Mouse (Mus musculus): ENCODE data around the gene Actr8. TPM values are rescaled to one million over a fixed set of nuclear protein-coding genes. Genes with fewer than 3 reads are reported as not detected.

Gene Actr8
- polyA plus RNA-seq, 1 experiment: 26.4 TPM

DNA sequence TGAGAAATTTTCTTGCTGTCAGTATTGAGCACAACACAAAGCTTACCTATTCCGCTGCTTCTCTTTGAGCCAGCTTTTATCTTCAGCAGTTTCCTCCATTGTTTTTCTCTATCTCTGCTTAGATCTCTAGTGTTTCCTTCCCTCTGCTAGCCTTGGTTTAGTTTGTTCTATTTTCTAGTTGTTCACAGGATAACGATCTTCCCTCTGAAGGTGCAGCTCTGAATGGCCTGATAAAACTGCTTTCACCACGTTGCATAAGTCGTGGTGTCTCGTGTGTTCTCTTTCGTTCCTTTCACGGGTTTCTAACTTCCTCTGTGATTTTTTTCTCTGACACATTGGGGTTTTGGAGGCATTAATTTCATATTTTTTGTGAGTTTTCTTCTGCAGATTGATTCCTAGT lies 46.2 kb downstream of the Actr8 start:
- no peaks in the 10 kb centered on the region for H3K79me2 ChIP-seq (ENCODE audit: control insufficient read depth, insufficient read depth)
- TF ChIP-seq CEBPB (IDR thresholded peaks at IDR 0.05; ENCODE audit: low read depth) (no peak), USF1 (IDR thresholded peaks at IDR 0.05; ENCODE audit: low read depth) (no peak), FOSL1 (IDR thresholded peaks at IDR 0.05; ENCODE audit: insufficient read depth, low read length, poor library complexity, severe bottlenecking) (no peak), MAX (IDR thresholded peaks at IDR 0.05) (no peak), MYOG (IDR thresholded peaks at IDR 0.05; ENCODE audit: control insufficient read depth, extremely low read depth, insufficient read length) (no peak), CTCF (IDR thresholded peaks at IDR 0.05; ENCODE audit: control insufficient read depth, insufficient read depth, insufficient read length) (no peak), MYOD1 (IDR thresholded peaks at IDR 0.05; ENCODE audit: control insufficient read depth, insufficient read length, low read depth) (no peak)
- no peaks in the 10 kb centered on the region for H3K79me3 ChIP-seq (ENCODE audit: low read depth)
- no peak overlapping the region for H3ac ChIP-seq (ENCODE audit: control insufficient read depth, insufficient read length, low read depth)
- H3K36me3 ChIP-seq (ENCODE audit: control insufficient read depth, insufficient read depth): no peaks in the 10 kb centered on the region
- H3K27me3 ChIP-seq (ENCODE audit: control insufficient read depth, insufficient read depth, insufficient read length): peaks cover 3% of the 10 kb centered on the region
- H3K4me3 ChIP-seq (ENCODE audit: insufficient read depth, poor library complexity, severe bottlenecking): no peak overlapping the region

DNA sequence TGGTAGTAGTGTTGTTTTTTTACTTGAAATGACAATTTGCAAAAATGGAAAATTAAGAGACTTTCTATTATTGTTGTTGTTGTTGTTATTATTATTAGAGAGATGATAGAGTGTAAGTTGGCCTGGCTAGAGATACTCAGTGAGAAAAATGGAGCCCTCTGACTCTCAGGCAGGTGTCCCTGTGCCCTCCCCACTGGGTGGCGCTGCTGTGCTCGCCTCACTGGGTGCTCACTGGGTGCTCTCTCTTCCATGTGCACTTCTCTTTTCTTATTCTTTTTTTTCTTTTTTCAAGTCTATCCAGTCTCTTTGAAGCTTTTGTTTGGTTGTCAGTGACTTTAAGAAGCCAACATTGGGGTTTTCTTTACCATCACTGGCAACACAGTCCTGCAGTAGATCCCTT lies 49.2 kb downstream of the Actr8 start:
- Histone ChIP-seq H3K79me3 (ENCODE audit: low read depth) (no peaks in the 10 kb centered on the region), H3K4me3 (ENCODE audit: insufficient read depth, poor library complexity, severe bottlenecking) (no peak overlapping the region), H3K79me2 (ENCODE audit: control insufficient read depth, insufficient read depth) (no peaks in the 10 kb centered on the region), H3ac (ENCODE audit: control insufficient read depth, insufficient read length, low read depth) (no peak overlapping the region), H3K36me3 (ENCODE audit: control insufficient read depth, insufficient read depth) (no peaks in the 10 kb centered on the region), H3K27me3 (ENCODE audit: control insufficient read depth, insufficient read depth, insufficient read length) (peaks cover 3% of the 10 kb centered on the region)
- no peak for TF ChIP-seq CEBPB (IDR thresholded peaks at IDR 0.05; ENCODE audit: low read depth)
- TF ChIP-seq MAX (IDR thresholded peaks at IDR 0.05): no peak
- no peak for TF ChIP-seq CTCF (IDR thresholded peaks at IDR 0.05; ENCODE audit: control insufficient read depth, insufficient read depth, insufficient read length)
- no peak for TF ChIP-seq MYOG (IDR thresholded peaks at IDR 0.05; ENCODE audit: control insufficient read depth, extremely low read depth, insufficient read length)
- TF ChIP-seq MYOD1 (IDR thresholded peaks at IDR 0.05; ENCODE audit: control insufficient read depth, insufficient read length, low read depth): no peak
- no peak for TF ChIP-seq USF1 (IDR thresholded peaks at IDR 0.05; ENCODE audit: low read depth)
- TF ChIP-seq FOSL1 (IDR thresholded peaks at IDR 0.05; ENCODE audit: insufficient read depth, low read length, poor library complexity, severe bottlenecking): no peak

DNA sequence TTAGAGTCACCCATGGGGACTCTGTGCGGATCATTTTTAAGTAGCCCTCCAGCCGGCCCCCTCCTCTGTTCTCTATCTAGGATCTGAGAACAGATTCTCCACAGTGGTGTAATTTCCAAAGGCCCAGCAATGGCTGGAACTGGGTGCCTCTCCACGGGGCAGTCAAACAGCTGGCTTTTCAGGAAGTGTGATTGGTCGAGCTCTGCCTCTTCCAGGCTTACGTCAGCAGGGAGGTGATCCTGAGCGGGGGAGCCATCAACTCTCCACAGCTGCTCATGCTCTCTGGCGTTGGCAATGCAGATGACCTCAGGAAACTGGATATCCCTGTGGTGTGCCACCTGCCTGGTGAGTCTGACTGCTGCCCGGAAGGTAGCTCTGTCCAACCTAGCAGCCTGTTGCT lies 55.3 kb downstream of the Actr8 start:
- Histone ChIP-seq H3K79me3 (ENCODE audit: low read depth) (no peaks in the 10 kb centered on the region), H3K27me3 (ENCODE audit: control insufficient read depth, insufficient read depth, insufficient read length) (peaks cover 11% of the 10 kb centered on the region), H3K36me3 (ENCODE audit: control insufficient read depth, insufficient read depth) (no peaks in the 10 kb centered on the region), H3ac (ENCODE audit: control insufficient read depth, insufficient read length, low read depth) (no peak overlapping the region), H3K79me2 (ENCODE audit: control insufficient read depth, insufficient read depth) (no peaks in the 10 kb centered on the region), H3K4me3 (ENCODE audit: insufficient read depth, poor library complexity, severe bottlenecking) (no peak overlapping the region)
- TF ChIP-seq FOSL1 (IDR thresholded peaks at IDR 0.05; ENCODE audit: insufficient read depth, low read length, poor library complexity, severe bottlenecking) (no peak), MYOG (IDR thresholded peaks at IDR 0.05; ENCODE audit: control insufficient read depth, extremely low read depth, insufficient read length) (no peak), USF1 (IDR thresholded peaks at IDR 0.05; ENCODE audit: low read depth) (no peak), MYOD1 (IDR thresholded peaks at IDR 0.05; ENCODE audit: control insufficient read depth, insufficient read length, low read depth) (no peak), CTCF (IDR thresholded peaks at IDR 0.05; ENCODE audit: control insufficient read depth, insufficient read depth, insufficient read length) (no peak), MAX (IDR thresholded peaks at IDR 0.05) (no peak), CEBPB (IDR thresholded peaks at IDR 0.05; ENCODE audit: low read depth) (no peak)

GRCm38 (mm10) chr14:30038431-30038830 lies 60.3 kb downstream of the Actr8 start:
- TF ChIP-seq CEBPB (IDR thresholded peaks at IDR 0.05; ENCODE audit: low read depth) (no peak), FOSL1 (IDR thresholded peaks at IDR 0.05; ENCODE audit: insufficient read depth, low read length, poor library complexity, severe bottlenecking) (no peak), MAX (IDR thresholded peaks at IDR 0.05) (no peak), MYOG (IDR thresholded peaks at IDR 0.05; ENCODE audit: control insufficient read depth, extremely low read depth, insufficient read length) (no peak), MYOD1 (IDR thresholded peaks at IDR 0.05; ENCODE audit: control insufficient read depth, insufficient read length, low read depth) (no peak), USF1 (IDR thresholded peaks at IDR 0.05; ENCODE audit: low read depth) (no peak), CTCF (IDR thresholded peaks at IDR 0.05; ENCODE audit: control insufficient read depth, insufficient read depth, insufficient read length) (no peak)

DNA sequence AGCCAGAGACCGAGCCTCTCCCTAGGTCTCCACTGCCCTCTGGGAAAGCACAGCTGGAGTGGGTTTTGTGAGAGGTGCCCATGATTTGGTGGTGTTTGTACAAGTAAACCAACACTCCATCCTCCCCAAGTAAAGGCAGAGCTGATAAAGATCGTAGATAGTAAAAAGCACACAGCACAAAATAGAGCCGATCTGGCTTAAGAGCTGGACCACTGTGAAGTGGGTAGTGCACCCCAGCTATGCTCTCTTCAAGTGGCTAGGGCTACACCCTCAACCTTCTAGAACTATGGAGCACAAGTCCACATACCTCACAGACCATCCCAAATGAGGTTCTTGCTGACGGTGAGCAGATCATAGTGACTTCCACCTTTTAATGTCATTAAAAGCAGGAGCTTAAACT lies 61.3 kb downstream of the Actr8 start:
- no peak overlapping the region for H3K4me3 ChIP-seq (ENCODE audit: insufficient read depth, poor library complexity, severe bottlenecking)
- no peaks in the 10 kb centered on the region for H3K36me3 ChIP-seq (ENCODE audit: control insufficient read depth, insufficient read depth)
- no peaks in the 10 kb centered on the region for H3K79me2 ChIP-seq (ENCODE audit: control insufficient read depth, insufficient read depth)
- no peak overlapping the region for H3ac ChIP-seq (ENCODE audit: control insufficient read depth, insufficient read length, low read depth)
- TF ChIP-seq MYOG (IDR thresholded peaks at IDR 0.05; ENCODE audit: control insufficient read depth, extremely low read depth, insufficient read length) (no peak), CEBPB (IDR thresholded peaks at IDR 0.05; ENCODE audit: low read depth) (no peak), USF1 (IDR thresholded peaks at IDR 0.05; ENCODE audit: low read depth) (no peak), MYOD1 (IDR thresholded peaks at IDR 0.05; ENCODE audit: control insufficient read depth, insufficient read length, low read depth) (no peak), MAX (IDR thresholded peaks at IDR 0.05) (no peak), FOSL1 (IDR thresholded peaks at IDR 0.05; ENCODE audit: insufficient read depth, low read length, poor library complexity, severe bottlenecking) (no peak), CTCF (IDR thresholded peaks at IDR 0.05; ENCODE audit: control insufficient read depth, insufficient read depth, insufficient read length) (no peak)
- H3K79me3 ChIP-seq (ENCODE audit: low read depth): no peaks in the 10 kb centered on the region
- peaks cover 18% of the 10 kb centered on the region for H3K27me3 ChIP-seq (ENCODE audit: control insufficient read depth, insufficient read depth, insufficient read length)

More at GRCm38 (mm10) chr14:30038431-30038830, 60.3 kb downstream of the Actr8 start:
- Histone ChIP-seq H3K27me3 (ENCODE audit: control insufficient read depth, insufficient read depth, insufficient read length) (peaks cover 18% of the 10 kb centered on the region), H3K79me3 (ENCODE audit: low read depth) (no peaks in the 10 kb centered on the region), H3K4me3 (ENCODE audit: insufficient read depth, poor library complexity, severe bottlenecking) (no peak overlapping the region), H3K36me3 (ENCODE audit: control insufficient read depth, insufficient read depth) (no peaks in the 10 kb centered on the region), H3K79me2 (ENCODE audit: control insufficient read depth, insufficient read depth) (no peaks in the 10 kb centered on the region), H3ac (ENCODE audit: control insufficient read depth, insufficient read length, low read depth) (no peak overlapping the region)

DNA sequence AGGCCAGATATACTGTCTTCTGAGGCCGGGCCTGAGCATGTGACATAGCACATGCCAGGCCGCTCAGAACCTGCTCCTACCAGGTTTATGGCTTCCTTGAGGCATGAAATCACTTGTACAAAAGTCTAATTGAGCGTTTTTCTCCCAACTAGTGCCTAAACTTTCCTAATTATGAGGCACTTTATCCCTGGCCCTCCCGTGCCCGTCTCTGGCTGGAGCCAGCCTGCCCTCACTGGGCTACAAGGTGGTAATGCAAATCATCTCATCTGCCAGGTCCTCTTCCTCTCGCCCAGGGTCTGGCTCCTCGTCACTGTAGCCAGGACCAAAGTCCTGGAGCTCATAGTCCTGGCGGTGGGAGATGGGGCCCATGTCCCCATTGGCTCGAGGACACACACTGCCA lies 63.7 kb downstream of the Actr8 start:
- H3ac ChIP-seq (ENCODE audit: control insufficient read depth, insufficient read length, low read depth): no peak overlapping the region
- no peak overlapping the region for H3K4me3 ChIP-seq (ENCODE audit: insufficient read depth, poor library complexity, severe bottlenecking)
- peaks cover 18% of the 10 kb centered on the region for H3K27me3 ChIP-seq (ENCODE audit: control insufficient read depth, insufficient read depth, insufficient read length)
- H3K79me2 ChIP-seq (ENCODE audit: control insufficient read depth, insufficient read depth): no peaks in the 10 kb centered on the region
- TF ChIP-seq MYOG (IDR thresholded peaks at IDR 0.05; ENCODE audit: control insufficient read depth, extremely low read depth, insufficient read length): no peak
- no peaks in the 10 kb centered on the region for H3K79me3 ChIP-seq (ENCODE audit: low read depth)
- H3K36me3 ChIP-seq (ENCODE audit: control insufficient read depth, insufficient read depth): no peaks in the 10 kb centered on the region
